Mouse (Mus musculus): ENCODE data around the gene Xxylt1. TPM values are rescaled to one million over a fixed set of nuclear protein-coding genes. Genes with fewer than 3 reads are reported as not detected.

Xxylt1 gene
- total RNA-seq (2021), result 1 to 10 TPM; 2.6 to 4.1 TPM
- long read RNA-seq, experiment 1, partial matches to known transcripts, result 0 of 3 reads
- long read RNA-seq, experiment 1, other reads (novel, unspliced or antisense), result 0 of 3 reads
- long read RNA-seq, experiment 2, partial matches to known transcripts, result 0 of 2 reads
- long read RNA-seq, experiment 2, other reads (novel, unspliced or antisense), result 0 of 2 reads

DNA sequence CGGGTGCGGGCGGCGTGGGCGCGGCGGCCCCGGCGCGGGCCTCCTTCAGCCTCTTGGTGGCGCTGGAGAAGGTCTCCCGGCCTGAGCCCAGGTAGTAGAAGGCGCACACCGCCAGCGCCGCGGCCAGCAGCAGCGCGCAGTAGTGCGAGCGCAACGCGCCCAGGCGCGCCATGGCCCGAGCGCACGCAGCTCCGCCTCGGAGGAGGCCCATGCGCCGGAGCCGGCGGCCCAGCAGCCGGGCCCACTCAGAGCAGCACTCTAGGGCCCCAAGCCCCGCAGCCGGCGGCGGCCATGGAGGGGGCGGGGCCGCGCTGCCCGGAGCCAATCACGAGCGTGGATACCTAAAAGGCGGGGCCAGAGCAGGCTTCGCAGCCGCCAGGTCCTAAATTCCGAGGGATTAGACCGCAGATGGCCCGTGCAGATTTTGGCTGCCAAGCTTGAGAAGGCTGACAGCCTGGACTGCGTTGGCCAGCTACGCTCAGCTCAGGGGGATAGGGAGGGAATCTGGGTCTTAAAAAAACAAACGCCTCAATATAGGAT, at the start of gene Xxylt1:
Gene Xxylt1 (minus strand): TSS at position 308 of the 540 bp plus-strand sequence.
- peak; percentile 94 for DNase-seq (ENCODE audit: low spot score)

DNA sequence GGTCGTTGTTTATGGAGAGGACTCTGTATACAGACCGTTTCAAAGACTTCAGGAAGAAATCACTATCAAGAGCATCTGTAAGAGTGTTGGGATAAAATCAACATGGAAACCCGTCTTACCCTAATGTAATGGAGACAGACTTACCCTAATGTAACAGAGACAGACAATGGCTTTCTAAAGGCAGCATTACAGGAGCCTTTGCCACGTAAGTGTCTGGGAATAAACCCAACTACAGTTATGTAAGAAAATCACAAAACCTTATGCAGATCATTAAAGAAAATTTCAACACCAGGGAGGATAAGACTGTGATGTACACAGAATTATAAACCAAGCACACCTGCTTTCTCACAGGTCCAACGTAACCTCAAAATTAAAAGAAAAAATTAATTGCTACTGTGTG, 46.9 kb upstream of the Xxylt1 start:
- DNase-seq (ENCODE audit: low spot score), result no peak

DNA sequence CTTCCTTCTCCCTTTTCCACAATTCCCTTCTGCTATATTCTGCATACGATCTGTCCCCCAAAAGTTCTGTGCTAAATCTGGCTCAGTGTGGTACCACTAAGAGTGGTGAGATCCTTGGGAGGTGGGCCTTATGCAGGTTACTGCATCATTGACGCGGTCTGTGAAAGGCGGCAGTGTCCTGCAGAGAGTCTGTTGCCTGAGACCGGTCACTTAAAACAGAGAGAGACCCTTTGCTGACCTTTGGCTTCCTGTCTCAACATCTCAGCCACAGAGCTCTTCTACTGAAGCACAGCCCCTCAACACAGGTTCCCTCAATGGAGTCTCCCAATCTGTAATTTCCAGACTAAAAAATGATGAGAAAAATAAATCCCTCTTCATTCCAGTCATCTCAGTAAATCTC, 43.8 kb upstream of the Xxylt1 start:
- DNase-seq (ENCODE audit: low spot score), result no peak

DNA sequence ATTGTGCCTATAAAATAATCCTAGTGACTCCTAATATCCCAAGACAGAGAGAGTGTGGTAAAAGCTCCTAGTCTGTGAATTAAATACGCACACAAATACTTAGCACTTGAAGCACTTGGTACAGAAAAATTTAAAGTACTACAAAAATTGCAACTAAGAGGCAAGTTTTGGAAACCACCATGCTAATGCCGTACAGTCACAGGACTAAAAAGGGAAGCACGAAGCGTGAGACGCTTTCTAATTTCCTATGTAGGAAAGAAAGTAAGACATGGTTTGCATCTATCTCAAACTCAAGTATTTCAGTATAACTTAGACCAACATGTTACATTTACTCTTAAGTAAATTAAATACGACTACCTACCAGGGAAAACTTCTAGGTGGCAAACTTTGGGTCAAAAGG, 40.4 kb upstream of the Xxylt1 start:
- no peak for DNase-seq (ENCODE audit: low spot score)

DNA sequence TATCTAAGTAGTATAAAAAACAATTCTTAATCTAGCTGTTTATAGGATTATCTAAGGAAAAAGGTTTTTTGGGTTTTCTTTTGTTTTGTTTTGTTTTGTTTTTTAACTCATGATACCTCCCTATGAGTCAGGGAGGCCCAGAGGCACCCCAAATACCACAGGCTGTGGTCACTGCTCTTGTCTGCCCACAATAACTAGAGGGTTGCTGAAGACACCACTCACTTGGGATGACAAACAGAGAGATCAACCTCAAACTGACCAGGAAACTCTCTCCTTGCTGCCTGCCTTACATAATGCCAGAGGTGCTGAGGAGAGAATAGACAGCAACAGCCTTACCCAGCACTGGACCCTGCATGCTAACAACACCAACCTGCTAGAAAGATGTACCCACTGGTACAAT, 32.4 kb upstream of the Xxylt1 start:
- DNase-seq (ENCODE audit: low spot score), result no peak

DNA sequence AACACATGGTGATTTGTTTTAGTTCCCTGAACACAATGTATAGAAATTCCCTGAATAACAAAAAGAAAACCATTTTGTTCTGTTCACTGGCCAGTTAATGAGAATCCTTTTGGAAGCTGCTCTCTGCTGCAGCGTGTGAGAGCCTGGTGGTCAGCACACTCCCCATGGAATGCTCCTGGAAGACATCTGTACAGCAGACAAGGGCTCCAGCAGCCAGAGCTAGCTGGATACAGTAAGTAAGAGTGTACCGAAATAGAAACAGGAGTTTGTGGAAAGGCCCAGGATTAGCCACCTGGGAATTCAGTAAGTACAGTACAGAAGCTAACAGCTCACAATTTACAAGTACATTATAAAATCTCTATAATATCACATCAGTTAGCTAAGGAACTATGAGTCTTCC, 20.1 kb upstream of the Xxylt1 start:
- DNase-seq (ENCODE audit: low spot score), result no peak

DNA sequence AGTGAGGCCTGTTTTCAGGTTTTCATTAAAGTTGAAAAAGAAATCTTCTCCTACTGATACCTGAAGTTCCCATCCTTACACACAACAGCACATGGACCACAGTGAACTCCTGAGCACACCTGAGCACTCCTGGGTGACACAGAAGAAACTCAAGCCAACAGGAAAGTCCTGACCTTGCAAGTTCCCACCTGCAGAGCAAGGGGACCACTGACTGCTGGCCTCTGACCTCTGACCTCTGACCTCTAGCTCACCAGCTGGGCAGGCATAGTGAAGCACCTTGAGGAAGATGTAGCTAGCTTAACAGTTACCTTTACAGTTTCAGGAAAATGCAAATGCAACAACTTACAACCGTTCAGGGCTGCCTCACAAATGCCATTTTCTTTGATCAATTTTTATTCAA, 18.7 kb upstream of the Xxylt1 start:
- DNase-seq (ENCODE audit: low spot score), result no peak

DNA sequence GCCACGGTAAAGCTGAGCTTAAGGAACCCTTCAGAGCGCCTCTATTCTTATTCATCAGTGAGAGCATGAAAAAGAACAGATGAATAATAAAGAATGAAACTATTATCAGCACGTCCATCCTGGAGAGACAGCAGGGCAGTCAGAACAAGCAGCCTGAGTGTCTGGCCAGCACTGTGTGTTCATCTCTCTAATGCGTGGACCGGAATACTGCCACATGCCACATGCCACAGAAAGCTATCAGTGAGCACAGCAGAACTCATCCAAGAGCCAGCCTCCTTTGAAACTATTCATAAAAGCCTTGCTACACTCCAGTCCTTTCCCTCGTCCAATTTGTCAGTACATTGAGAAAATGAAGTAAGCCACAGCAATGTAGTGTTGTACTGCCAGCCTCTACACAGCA, 12.8 kb upstream of the Xxylt1 start:
- no peak for DNase-seq (ENCODE audit: low spot score)

DNA sequence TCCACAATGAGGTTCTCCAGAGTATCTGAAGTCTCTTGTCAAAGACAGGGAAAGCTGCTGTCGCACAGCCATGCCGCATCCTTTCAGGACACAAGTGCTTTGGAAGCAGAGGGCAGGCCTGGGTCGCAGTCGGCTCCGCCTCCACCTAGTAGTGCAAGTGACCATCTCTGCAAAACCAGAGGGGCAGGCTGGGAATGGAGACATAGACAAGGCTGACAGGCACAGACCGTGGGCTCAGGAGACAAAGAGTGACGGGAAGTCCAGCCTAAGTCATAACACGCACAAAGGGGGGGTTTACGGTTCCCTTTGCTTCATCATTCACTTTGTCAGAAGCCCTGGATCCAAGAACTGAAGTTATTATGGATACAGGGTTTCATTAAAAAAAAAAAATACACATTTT, 12.0 kb upstream of the Xxylt1 start:
- DNase-seq (ENCODE audit: low spot score), result no peak

DNA sequence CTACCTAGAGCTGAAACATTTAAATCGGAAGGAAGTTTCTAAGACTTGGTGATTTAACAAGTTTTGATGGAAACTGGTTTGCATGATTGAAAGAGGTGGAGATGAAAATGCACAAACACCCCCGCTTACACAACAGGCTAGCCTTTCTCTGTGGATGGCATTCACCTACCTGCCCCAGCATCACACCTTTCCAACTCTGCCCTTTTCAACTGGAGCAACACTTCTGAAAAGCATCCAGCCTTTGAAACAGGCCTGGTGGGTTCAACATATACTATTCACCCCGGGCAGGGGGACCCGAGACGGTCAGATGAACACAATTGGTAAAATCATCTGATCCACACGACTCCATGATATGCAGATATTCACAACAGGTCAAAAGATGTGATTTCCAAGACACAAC, 659 bp upstream of the Xxylt1 start:
- DNase-seq (ENCODE audit: low spot score), result no peak

DNA sequence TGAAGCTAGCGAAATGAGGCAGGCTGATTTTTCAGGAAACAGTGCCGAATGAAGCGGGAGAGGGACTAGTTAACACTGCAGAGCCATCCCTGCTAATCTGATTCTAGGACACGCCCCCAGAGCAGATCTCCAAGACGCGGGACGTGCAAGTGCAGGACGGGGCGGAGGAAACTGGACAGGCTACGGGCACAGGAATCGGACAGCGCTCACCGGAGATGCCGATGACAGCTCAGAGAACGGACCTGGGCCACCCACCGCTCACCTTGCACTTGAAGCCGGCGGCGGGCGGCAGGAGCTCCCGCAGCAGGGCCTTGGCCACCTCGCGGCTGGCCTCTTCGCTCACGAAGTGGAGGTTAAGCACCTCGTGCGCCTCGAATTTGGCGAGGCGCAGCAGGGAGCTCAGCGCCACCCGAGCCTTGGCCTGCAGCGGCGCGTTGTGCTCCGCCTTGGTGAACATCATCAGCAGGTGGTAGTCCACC, 620 bp downstream of the Xxylt1 start:
- DNase-seq (ENCODE audit: low spot score), result peak; percentile 66

DNA sequence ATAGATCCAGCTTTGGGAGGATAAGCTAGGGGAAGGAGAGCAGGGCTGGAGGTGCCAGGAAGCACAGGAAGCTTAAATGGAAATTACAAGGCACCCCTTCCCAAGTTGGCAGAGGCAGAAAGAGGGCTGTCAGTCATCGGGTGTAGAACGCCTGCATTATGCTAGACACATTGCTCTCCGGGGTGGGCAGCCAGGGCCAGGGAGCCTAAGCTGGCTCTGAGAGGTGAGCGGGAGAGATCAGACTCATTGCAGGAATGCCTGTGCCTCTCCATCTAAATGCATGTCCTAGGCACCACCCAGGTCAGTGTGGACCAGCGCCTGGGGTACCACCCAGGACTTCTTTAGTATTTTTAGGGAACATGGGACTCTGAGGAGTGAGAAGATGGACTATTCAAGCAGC, 3.8 kb downstream of the Xxylt1 start:
- DNase-seq (ENCODE audit: low spot score), result no peak

DNA sequence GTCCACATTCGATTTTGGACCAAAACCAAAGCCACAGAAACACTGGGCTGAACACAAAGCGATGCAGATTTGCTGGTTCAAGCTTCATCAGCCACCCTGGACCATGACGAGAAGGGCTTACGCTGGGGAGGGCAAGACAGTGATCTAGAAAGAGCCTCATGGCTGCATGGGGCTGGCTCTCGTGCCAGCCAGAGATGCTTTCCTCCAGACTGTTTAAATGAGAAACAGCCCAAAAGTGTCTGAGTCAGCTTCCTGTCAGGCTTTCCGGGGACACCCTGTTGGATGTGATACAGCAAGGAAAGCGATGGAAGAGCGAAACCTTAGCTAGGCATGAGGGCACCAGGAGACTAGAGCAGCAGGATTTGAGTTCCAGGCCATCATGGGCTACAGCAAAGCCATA, 4.8 kb downstream of the Xxylt1 start:
- no peak for DNase-seq (ENCODE audit: low spot score)

DNA sequence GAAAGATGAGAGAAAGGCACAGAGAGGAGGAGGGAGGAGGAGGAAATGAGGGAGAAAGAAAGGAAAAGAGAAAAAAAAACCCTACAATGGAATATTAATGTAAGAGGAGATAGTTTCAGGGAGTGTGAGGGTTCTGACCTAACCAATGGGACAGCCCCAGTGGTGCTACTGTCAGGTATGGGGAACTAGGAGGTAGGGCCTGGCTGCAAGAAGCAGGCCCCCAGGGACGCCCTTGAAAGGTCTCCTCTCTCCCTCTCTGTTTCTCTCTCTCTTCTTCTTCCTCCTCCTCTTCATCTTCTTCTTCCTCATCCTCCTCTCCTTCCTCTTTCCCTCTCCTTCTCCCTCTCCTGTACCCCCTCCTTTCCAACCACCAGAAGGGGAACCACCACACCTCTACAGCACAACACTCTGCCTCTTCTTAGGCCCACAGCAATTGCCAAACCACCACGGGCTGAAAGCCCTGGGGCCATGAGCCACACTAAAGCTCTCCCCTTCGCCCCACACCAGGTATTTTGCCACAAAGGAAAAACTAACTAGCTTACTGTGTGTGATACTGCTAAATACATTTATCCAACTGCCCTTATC, 6.8 kb downstream of the Xxylt1 start:
- no peak for DNase-seq (ENCODE audit: low spot score)

DNA sequence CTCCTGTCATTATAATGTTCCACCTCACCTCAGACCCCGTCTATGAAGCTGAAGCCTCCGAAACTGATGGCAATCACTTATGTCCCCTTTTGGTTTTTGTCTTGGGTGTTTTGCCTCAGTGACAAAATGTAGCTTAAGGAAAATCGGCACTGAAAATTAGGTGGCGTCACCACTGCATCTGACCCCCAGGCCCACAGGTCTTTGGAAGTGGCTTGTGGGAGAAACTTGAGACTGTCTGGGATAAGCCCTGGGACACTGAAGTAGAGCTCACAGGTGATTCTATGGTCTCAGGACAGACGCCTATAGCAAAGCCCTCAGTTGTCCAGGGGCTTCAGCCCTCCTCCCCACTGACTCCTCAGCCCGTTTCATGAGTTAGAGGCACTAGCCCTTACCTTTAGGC, 9.5 kb downstream of the Xxylt1 start:
- DNase-seq (ENCODE audit: low spot score), result no peak

DNA sequence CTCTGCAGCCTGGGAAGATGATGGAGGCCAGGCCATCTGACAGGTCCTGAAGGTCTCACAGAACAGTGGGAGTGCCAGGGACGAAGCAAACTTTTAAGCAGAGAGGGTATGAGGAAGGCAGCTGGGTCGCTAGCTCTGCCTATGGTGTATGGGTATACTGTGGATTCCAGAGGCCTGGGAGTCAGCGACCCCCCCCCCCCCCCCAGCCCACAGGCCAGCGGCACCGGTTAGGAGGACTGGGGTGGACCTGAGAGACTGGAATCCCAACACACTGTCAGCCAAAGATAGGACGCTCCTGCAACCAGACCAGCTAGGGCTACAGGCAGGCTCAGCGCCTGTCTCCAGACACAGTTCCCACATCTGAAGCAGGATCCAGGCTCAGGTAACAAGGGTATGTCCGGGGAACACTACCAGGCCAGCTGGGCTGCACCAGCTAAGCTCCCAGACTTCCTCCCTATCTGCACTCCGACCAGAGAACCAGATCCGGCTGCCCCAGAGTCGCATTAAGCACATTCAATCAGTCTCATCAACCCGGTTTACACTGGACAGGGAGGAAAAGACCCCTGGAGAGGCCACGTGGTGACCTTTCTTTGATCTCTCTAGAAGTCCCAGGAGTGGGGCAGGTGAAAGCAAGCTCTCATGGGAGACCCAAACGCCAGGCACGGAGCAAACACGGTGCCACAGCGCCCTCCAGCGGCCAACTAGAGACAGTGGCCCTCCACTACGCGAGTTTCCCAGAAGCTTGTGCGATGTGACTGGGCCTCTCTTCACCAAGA, 10.7 kb downstream of the Xxylt1 start:
- DNase-seq (ENCODE audit: low spot score), result peak; percentile 81

DNA sequence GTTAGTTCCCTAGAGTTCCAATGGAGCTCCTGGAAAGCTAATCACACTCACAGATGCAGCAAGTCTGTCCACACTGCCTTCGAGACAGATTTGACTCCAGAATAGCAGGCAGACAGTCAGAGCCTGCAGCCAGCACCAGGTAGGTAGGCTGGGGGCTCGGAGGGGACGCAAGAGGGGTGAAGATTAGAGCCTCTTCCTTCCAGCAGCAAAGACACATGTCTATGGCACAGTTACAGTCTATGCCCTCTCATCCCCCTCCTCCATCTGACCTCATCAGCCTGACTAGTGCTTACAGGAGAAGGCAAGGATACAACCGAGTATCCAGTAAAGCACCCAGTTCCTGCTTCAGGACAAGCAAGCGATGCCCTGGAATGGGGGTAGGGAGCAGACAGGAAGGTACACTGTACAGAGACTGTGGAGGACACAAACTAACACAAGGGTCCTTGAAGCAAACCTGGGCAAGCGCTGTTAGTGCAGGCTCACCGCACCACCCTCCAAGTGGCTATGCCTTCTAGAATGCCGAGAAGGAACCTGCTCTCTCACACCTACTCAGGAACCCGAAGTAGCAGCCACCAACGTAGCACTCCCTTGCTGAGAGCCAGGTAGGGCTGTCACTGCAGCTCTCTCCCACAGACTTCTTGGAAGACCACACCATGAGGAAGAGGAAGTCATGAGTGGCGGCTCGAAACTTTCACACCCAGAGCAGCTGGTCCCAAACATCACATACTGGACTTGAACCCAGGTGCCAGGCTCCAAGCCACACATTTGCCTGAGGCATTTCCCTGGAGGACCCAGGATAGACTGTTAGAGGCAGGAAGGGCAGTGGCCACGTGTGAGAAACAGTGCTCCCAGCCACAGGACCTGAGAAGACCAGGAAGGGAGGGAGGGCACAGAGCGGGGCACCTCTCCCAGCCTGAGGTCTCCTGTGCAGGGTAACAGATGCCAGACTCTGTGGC, 11.7 kb downstream of the Xxylt1 start:
- no peak for DNase-seq (ENCODE audit: low spot score)

DNA sequence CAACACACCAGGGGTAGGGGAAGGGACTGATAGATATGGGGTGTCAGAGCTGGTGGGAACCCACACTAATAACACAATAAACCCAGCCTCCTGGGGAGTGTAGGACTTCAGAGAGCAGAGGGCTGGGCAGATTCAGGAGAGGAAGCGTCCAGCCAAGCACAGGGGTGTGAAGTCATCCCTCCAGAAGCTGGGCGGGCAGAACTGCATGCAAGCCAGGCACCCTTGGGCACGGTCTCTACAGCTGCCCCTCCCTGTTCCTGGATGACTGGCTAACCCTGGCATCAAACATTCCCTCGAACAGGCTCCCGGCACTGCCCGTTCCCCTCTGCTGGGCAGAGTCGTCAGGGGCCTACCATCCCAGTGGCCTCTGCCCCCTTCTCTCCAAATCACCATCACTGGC, 13.0 kb downstream of the Xxylt1 start:
- DNase-seq (ENCODE audit: low spot score), result peak; percentile 35

DNA sequence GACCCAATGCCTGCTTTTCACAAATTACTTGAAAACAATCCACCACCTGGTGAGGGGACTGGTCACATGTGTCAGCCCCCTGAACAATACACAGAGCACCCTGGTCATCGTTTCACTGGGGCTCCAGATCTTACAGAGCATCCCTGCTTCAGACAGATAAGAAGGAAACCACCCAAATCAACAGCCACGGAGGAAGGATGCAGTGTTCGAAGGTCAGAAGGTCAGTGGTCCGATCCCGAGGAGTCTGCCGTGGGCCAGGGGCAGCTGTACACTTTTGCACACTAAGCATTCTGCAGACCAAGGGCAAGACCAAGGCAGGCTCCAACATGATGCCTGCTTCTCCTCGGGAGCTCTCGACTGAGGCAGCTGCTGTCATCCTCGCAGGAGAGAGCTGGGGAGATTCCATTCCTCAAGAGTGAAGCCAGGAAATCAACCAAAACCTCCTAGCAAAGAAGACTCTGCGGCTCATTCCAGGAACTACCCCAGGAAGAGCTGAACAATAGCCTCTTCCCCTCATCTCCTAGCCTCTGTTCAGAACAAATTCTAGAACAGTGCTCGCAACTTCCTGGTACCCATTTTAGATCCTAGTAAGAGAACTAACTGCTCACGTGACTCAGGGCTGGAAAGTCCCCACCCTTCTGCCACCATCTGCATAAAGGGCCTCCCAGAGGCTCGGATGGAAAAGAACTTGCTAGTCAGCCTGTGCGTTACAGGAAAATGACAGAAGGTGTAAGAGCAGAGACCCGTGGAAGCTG, 14.7 kb downstream of the Xxylt1 start:
- peak; percentile 19 for DNase-seq (ENCODE audit: low spot score)

DNA sequence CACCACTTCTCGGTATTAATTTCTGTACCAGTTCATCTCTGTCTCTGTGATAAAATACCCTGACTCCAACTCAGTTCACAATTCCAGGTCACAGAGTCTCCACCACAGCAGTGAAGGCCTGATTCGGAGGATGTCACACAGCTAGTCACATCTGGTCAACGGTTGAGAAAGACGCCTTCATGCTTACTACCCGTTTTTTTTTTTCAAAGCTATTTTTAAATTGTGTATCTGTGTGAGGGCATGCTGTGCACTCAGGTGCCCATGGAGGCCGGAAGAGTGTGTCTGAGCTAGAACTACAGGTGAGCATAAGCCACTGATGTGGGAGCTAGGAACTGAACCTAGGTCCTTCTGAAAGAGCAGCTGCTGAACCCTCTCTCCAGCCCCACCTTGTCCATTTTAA, 16.4 kb downstream of the Xxylt1 start:
- no peak for DNase-seq (ENCODE audit: low spot score)

DNA sequence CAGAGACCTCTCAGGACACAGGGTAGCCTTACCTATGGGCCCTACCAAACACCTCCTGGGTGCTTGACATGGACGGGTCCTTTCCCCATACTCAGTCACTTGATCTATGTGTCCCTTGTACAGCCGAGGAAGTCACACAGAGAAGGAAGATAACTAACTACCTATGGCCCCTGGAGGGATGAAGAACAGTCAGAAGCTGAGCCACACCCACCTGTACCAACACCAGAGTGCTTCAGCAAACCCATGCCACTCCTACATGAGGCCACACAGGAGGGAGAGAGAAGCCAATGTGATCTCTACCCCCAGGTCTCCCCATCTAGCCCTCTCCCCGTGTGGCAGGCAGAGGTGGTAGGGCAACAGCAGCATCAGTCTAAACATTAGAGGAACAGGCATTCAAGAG, 18.3 kb downstream of the Xxylt1 start:
- no peak for DNase-seq (ENCODE audit: low spot score)
